Mouse (Mus musculus): ENCODE results near the gene Mfsd2b.

The Mfsd2b gene

GRCm38 (mm10) chr12:4816680-4817360 lies 57.3 kb downstream of the Mfsd2b start:
- DNase-seq (ENCODE audit: low read depth, low spot score): no peak

- no peak for DNase-seq (ENCODE audit: low read depth, low spot score)
These were observed 60.5 kb downstream of the Mfsd2b start for GRCm38 (mm10) chr12:4813636-4814035.

All from embryo, embryonic 11.5 days (tissue).